Mouse (Mus musculus) small intestine, adult 2 months (tissue): Measurements from ENCODE around the gene Pde5a. TPM values are rescaled to one million over a fixed set of nuclear protein-coding genes. Genes with fewer than 3 reads are reported as not detected.
A peak's percentile ranks its signal among the peaks of the same experiment; 100 is the strongest.

ENCODE experiments used
- H3K27ac ChIP-seq: fragments of 200-500 bp; 2 replicates; pipeline ENCODE4 v1.5.1; 2012; ENCODE audit warnings: low read depth, low read length, control low read depth, inconsistent platforms; ENCODE audit not compliant: insufficient read depth
- H3K27me3 ChIP-seq: fragments of 200-500 bp; 2 replicates; pipeline ENCODE4 v1.6.1; 2012; ENCODE audit warnings: mild to moderate bottlenecking, moderate library complexity, low read length, inconsistent platforms; ENCODE audit not compliant: control insufficient read depth, insufficient read depth
- H3K36me3 ChIP-seq: fragments of 200-500 bp; 2 replicates; pipeline ENCODE4 v1.6.1; 2012; ENCODE audit warnings: mild to moderate bottlenecking, low read length, control low read depth, inconsistent platforms; ENCODE audit not compliant: control insufficient read depth, insufficient read depth
- H3K4me1 ChIP-seq: fragments of 200-500 bp; 2 replicates; pipeline ENCODE4 v1.6.1; 2012; ENCODE audit warnings: low read length, inconsistent platforms, mixed read lengths; ENCODE audit not compliant: control insufficient read depth, insufficient read depth, insufficient read length
- H3K4me3 ChIP-seq: fragments of 200-500 bp; 2 replicates; pipeline ENCODE4 v1.5.1; 2012; ENCODE audit warnings: low read depth, mild to moderate bottlenecking, control low read depth, inconsistent platforms, low read length, moderate library complexity
- CTCF ChIP-seq: fragments of 200-500 bp; IDR thresholded peaks from 2 replicates; pipeline ENCODE4 v1.5.1; 2012; ENCODE audit warnings: low read depth, mild to moderate bottlenecking, control low read depth, inconsistent platforms, low read length, moderate library complexity, mixed read lengths; ENCODE audit not compliant: insufficient replicate concordance, insufficient read length; ENCODE audit errors: extremely low read depth
- POLR2A ChIP-seq: fragments of 200-500 bp; IDR thresholded peaks from 2 replicates; pipeline ENCODE4 v1.6.1; 2012; ENCODE audit warnings: low read depth, mild to moderate bottlenecking, control low read depth, inconsistent platforms, low read length, moderate library complexity
- WGBS: fragments of 180-500 bp; shearing (Covaris S2); methylation state at CpG from one replicate; pipeline ENCODE4 v1.1.7; 2018; 5-methylcytosine and 5-hydroxymethylcytosine counted together
- polyA plus RNA-seq: library from polyadenylated mRNA; depleted of rRNA; stranded (reverse); fragments of >200 nt; gene quantifications from 2 replicates; pipeline ENCODE4 v1.2.3, GENCODE M21; 2012

Pde5a gene
- polyA plus RNA-seq, 1 experiment: 10.3 TPM

DNA sequence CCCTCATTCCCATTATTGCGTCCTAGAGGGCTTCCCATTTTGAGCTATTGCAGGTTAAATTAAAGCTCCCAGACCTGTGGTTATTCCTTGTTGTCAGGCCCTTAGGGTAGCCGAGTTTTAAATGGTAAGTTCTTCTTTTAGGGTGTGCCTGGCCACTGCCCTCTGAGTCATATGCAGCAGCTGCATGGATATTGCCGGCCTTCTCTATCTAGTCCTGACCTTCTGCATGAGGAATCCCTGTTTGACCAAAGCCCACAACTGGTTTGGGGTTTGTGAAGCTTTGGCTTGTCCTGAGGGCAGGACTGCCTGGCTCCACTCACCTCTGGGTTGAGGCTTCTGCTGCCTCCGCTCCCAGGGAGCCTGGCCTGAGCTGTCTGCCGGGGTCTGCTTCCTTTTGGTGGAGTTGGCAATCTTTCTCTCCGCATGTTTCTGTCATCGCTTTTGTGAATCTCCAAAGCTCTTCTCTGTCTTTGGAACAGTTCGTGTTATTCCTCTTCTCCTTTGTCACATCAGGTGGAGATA is 34.6 kb downstream of the Pde5a start:
- no peak for TF ChIP-seq CTCF
- TF ChIP-seq POLR2A: no peak
- H3K4me3 ChIP-seq: peak overlapping the region; percentile 38
- WGBS: 44% methylated on average over 8 of the region's 8 CpGs
- H3K36me3 ChIP-seq: 0 out of 2 replicates have a peak, but pooled peaks cover 2% of the 10 kb centered on the region
- H3K27me3 ChIP-seq: no peaks in the 10 kb centered on the region
- peaks cover 25% of the 10 kb centered on the region; the same call in 1 of the 2 replicates for H3K4me1 ChIP-seq
- H3K27ac ChIP-seq: peak overlapping the region; percentile 88

DNA sequence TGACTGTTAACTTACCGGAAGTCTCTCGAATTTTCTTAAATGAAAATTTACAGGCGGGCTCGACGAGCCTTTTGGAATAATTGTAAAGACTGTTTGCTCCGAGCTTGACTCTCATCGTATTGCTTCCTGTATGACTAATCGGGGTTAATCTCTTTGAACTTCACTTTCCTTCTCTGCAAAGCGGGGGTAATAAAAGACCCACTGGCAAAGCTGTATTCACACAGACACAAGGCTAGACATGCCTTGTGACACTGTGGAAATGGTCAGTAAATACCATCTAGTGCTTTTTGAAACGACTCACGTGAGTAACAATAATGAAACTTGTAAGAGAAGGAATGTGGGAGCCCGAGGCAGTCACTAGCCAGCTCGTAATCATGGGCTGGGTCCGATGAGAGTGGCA is 35.0 kb downstream of the Pde5a start:
- no peak for TF ChIP-seq POLR2A
- TF ChIP-seq CTCF: no peak
- peak overlapping the region; percentile 88 for H3K27ac ChIP-seq
- H3K27me3 ChIP-seq: no peaks in the 10 kb centered on the region
- H3K36me3 ChIP-seq: 0 out of 2 replicates have a peak, but pooled peaks cover 2% of the 10 kb centered on the region
- no peak overlapping the region for H3K4me3 ChIP-seq
- peaks cover 25% of the 10 kb centered on the region; the same call in 1 of the 2 replicates for H3K4me1 ChIP-seq
- 16% methylated on average over 14 of the region's 14 CpGs for WGBS

DNA sequence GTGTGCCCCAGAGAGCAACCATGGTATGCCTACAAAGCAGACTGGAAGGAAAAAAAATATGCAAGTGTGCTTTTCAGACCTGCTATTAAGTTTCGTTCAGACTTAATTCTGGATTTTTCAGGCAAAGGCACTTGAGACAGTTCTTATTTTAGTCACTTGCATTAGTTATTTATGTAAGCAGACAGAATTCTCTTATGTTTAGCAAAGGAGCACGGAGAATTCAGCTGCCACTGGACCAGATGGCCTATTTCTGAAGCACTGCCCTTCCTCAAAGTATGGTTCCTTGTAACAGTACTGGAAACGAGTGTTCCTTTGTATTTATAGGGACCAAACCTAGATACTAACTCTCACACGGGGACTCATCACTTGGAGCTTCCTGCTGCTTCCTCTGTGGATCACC is 38.2 kb downstream of the Pde5a start:
- no peak for TF ChIP-seq CTCF
- TF ChIP-seq POLR2A: no peak
- Histone ChIP-seq H3K27ac (no peak overlapping the region), H3K36me3 (0 out of 2 replicates have a peak, but pooled peaks cover 2% of the 10 kb centered on the region), H3K4me3 (no peak overlapping the region), H3K4me1 (peaks cover 23% of the 10 kb centered on the region; the same call in 1 of the 2 replicates), H3K27me3 (no peaks in the 10 kb centered on the region)
- WGBS: 62% methylated on average over 4 of the region's 4 CpGs

DNA sequence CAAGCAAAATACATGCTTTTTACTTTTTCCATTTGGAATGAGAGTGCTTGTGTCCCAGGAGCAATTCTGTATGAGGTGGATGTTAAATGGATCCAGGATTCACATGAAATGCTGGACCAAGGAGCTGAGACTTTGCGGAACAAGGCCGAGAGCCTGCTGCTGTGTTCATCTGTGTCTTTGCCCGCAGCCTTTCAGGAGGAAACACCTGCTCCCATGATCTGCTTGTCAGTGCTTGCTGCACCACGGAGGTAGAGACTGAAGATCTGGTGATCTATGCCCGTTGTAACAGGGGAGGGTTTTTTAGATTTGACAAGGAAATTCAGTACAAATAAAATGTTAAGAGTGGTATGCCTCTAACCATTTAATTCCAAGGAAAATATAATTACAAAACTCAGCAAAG is 39.1 kb downstream of the Pde5a start:
- Histone ChIP-seq H3K4me1 (peaks cover 15% of the 10 kb centered on the region; the same call in 1 of the 2 replicates), H3K27me3 (no peaks in the 10 kb centered on the region), H3K36me3 (no peaks in the 10 kb centered on the region), H3K4me3 (no peak overlapping the region), H3K27ac (no peak overlapping the region)
- TF ChIP-seq CTCF: no peak
- WGBS: 62% methylated on average over 5 of the region's 5 CpGs

DNA sequence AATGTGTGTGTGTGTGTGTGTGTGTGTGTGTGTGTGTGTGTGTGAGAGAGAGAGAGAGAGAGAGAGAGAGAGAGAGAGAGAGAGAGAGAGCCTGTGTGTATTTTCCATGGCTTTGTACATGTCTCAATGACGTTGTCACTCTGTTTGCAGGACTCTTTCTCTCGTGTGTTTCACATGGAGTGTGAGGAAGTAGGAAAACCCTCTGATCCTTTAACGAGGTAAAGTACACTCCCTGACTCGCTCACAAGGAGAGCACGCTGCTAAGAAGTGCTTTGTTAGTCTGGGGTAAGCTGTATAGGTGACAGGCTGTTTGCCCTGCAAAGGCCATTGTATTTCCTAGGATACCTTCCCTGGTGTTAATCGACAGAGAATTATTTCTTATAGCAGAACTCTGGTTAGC is 52.7 kb downstream of the Pde5a start:
- no peak overlapping the region for H3K27ac ChIP-seq
- peaks cover 32% of the 10 kb centered on the region for H3K36me3 ChIP-seq
- H3K4me1 ChIP-seq: no peaks in the 10 kb centered on the region
- 61% methylated on average over 6 of the region's 6 CpGs for WGBS
- TF ChIP-seq CTCF (no peak), POLR2A (no peak)
- no peak overlapping the region for H3K4me3 ChIP-seq
- no peaks in the 10 kb centered on the region for H3K27me3 ChIP-seq

DNA sequence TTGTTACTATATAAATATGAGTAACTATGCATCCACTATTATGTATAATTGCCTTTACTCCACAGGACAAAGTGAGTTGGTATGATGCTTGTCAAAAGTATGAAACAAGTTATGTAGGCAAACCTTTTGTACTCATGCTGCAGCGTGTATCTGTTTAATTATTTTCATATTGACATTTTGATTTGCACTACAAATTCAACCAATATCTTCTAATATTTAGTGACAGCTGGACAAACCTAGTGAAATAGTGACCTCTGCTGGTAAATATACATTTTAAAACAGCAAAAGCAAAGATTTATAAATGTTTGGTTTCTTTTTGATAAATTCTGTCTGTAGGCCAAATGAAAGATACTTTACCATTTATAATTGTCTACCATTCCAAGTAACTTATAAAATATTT is 55.5 kb downstream of the Pde5a start:
- Histone ChIP-seq H3K27me3 (no peaks in the 10 kb centered on the region), H3K27ac (no peak overlapping the region), H3K36me3 (peaks cover 23% of the 10 kb centered on the region), H3K4me1 (no peaks in the 10 kb centered on the region), H3K4me3 (no peak overlapping the region)
- TF ChIP-seq POLR2A (no peak), CTCF (no peak)
- 32% methylated on average over 1 of the region's 1 CpGs for WGBS

DNA sequence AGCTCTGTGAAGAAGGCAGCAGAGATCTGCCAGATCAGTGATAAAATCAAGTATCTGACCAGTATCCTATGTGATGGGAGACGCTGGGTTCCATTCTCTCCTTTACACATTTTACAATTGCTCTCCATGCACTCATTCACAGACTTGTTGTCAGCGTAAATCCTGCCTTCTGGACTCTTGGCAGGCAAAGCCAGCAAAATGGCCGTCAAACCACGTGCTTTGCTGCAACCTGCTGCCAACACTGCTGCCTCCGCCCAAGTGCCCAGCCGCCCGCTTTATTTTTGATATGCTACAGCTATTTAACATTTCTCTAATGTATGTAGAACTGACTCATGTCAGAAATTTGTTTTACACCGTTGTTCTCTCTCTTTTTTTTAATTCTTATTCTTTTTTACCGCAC is 59.6 kb downstream of the Pde5a start:
- Histone ChIP-seq H3K36me3 (peaks cover 16% of the 10 kb centered on the region), H3K27ac (no peak overlapping the region), H3K4me1 (no peaks in the 10 kb centered on the region), H3K27me3 (no peaks in the 10 kb centered on the region), H3K4me3 (no peak overlapping the region)
- no peak for TF ChIP-seq POLR2A
- no peak for TF ChIP-seq CTCF
- 89% methylated on average over 9 of the region's 9 CpGs for WGBS
